Mouse (Mus musculus): ENCODE data around the gene Sgip1. TPM values are rescaled to one million over a fixed set of nuclear protein-coding genes. Genes with fewer than 3 reads are reported as not detected.

Sgip1 gene
- total and polyA plus RNA-seq, 3 experiments, result 0.92 to 5.6 TPM; not detected in 1

DNA sequence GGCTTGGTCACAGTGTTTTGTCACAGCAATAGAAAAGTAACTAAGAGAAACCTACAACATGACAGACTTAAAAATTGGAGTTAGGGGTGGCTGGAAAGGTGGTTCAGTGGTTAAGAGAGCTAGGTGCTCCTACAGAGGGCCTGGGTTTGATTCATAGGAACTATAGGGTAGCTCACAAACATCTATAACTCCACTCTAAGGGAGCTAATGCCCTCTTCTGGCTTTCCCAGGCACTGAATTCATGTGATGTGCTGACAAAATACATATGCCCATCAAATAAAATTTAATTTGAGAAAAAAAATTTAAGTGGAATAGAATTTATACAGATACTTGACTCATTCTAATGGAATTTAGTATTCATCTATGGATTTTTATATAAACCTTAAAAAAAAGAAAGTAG lies 25.6 kb upstream of the Sgip1 start:
- no peaks in the 10 kb centered on the region for H3K4me1 ChIP-seq (ENCODE audit: control insufficient read depth in 1 of 2, insufficient read depth in 2 of 2, low read length in 2 of 2)
- no peak overlapping the region for H3K9ac ChIP-seq (ENCODE audit: control insufficient read depth, low read depth, low read length, poor library complexity, severe bottlenecking)
- no peaks in the 10 kb centered on the region for H3K27me3 ChIP-seq (ENCODE audit: control insufficient read depth in 1 of 2, insufficient read depth in 2 of 2, low read length in 2 of 2)
- H3K27ac ChIP-seq (ENCODE audit: control insufficient read depth, low read depth, low read length), result no peak overlapping the region
- no peak for TF ChIP-seq ELF1 (IDR thresholded peaks at IDR 0.05; ENCODE audit: low read depth, low read length)
- TF ChIP-seq RAD21 (IDR thresholded peaks at IDR 0.05; ENCODE audit: low read depth, low read length), result peak; percentile 18
- no peaks in the 10 kb centered on the region for H3K79me2 ChIP-seq (ENCODE audit: control insufficient read depth, insufficient read depth, low read length, poor library complexity)
- no peak overlapping the region for H3K4me3 ChIP-seq (ENCODE audit: control insufficient read depth in 1 of 2, insufficient read depth in 1 of 2, low read depth in 2 of 2, low read length in 2 of 2)
- no peaks in the 10 kb centered on the region for H3K36me3 ChIP-seq (ENCODE audit: control insufficient read depth in 1 of 2, insufficient read depth in 2 of 2, low read length in 2 of 2)
- H3K9me3 ChIP-seq (replicated peaks; ENCODE audit: insufficient read depth, low read length), result no peaks in the 10 kb centered on the region
- DNase-seq (ENCODE audit: low read depth, low spot score), result no peak

DNA sequence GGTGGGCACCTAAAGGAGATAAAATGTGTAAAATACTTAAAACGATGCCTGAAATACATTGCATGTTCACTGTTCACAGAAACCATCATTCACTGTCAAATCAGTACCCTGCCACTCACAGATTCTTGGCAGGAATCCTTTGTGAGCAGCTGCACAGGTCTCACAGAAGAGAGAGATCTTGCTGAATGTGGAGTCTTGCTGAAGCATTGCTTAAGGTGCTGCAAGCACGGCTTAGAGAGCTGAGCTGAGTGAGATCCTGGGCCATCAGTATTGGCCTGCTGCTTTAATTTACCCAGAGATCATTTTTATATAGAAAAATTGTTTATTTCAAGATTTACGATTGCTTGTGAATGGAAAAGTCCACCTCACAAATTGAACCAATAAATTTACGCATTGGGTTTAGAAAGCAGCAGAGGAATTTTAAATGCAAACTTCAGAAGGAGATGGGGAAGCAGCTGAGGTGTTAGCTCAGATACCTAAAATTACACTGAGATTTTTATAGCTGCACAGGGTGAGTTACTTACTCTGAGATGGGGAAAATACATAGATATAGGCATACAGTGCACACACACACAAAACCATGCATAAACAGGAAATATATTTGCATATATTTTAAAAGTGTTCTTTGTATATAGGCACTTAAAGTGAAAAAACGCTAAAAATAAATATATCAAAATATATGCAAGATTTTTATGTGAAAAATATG lies 23.8 kb upstream of the Sgip1 start:
- DNase-seq (ENCODE audit: low read depth, low spot score), result no peak
- Histone ChIP-seq H3K9ac (ENCODE audit: control insufficient read depth, low read depth, low read length, poor library complexity, severe bottlenecking) (no peak overlapping the region), H3K9me3 (replicated peaks; ENCODE audit: insufficient read depth, low read length) (no peaks in the 10 kb centered on the region), H3K4me3 (ENCODE audit: control insufficient read depth in 1 of 2, insufficient read depth in 1 of 2, low read depth in 2 of 2, low read length in 2 of 2) (no peak overlapping the region), H3K27me3 (ENCODE audit: control insufficient read depth in 1 of 2, insufficient read depth in 2 of 2, low read length in 2 of 2) (no peaks in the 10 kb centered on the region; a peak in 1 of 4 replicates), H3K4me1 (ENCODE audit: control insufficient read depth in 1 of 2, insufficient read depth in 2 of 2, low read length in 2 of 2) (no peaks in the 10 kb centered on the region), H3K79me2 (ENCODE audit: control insufficient read depth, insufficient read depth, low read length, poor library complexity) (no peaks in the 10 kb centered on the region), H3K36me3 (ENCODE audit: control insufficient read depth in 1 of 2, insufficient read depth in 2 of 2, low read length in 2 of 2) (no peaks in the 10 kb centered on the region), H3K27ac (ENCODE audit: control insufficient read depth, low read depth, low read length) (no peak overlapping the region)
- TF ChIP-seq HCFC1 (IDR thresholded peaks at IDR 0.05; ENCODE audit: low read depth, low read length), result no peak
- no peak for TF ChIP-seq NELFE (IDR thresholded peaks at IDR 0.05; ENCODE audit: low read depth, low read length)
- no peak for TF ChIP-seq NRF1 (IDR thresholded peaks at IDR 0.05; ENCODE audit: insufficient read depth, low read depth, low read length, poor library complexity, severe bottlenecking)
- no peak for TF ChIP-seq POLR2AphosphoS5 (IDR thresholded peaks at IDR 0.05; ENCODE audit: borderline replicate concordance, low read depth, low read length)
- no peak for TF ChIP-seq ZMIZ1 (IDR thresholded peaks at IDR 0.05; ENCODE audit: low read depth, low read length)
- no peak for TF ChIP-seq MAX (IDR thresholded peaks at IDR 0.05; ENCODE audit: low read length)
- no peak for TF ChIP-seq MEF2A (IDR thresholded peaks at IDR 0.05; ENCODE audit: extremely low read depth, insufficient replicate concordance, low read depth, low read length, poor library complexity, severe bottlenecking)
- no peak for TF ChIP-seq GABPA (IDR thresholded peaks at IDR 0.05; ENCODE audit: low read depth, low read length)

DNA sequence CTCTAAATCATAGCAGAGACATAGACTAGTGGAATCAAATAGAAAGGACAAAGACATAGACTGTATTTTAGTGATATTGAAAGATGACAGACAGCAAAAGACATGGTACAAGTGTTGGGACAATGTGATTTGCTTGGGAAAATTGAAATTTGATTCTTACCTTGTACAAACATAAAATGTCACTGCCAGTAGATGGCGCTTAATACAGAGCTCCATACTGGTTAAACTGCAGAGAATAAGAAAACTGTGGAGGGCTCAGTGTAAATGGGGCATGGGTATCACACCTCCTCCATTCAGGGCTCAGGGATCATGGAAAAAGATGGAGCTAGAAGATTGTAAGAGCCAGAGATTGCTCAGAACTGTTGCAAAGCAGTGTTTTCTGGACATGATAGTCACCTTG lies 21.6 kb upstream of the Sgip1 start:
- TF ChIP-seq EP300 (IDR thresholded peaks at IDR 0.05; ENCODE audit: low read depth in 1 of 2, low read length in 2 of 2) (no peak), CTCF (IDR thresholded peaks at IDR 0.05 in 2 of 3, conservative IDR thresholded peaks at IDR 0.05 in 1 of 3; ENCODE audit: control insufficient read depth in 1 of 3, insufficient read depth in 1 of 3, low read depth in 2 of 3, low read length in 3 of 3, poor library complexity in 1 of 3, severe bottlenecking in 1 of 3) (peak in 2 of 3 experiments; percentile 20 to 55; a peak in 3 of 6 replicates), ZKSCAN1 (IDR thresholded peaks at IDR 0.05; ENCODE audit: low read depth, low read length) (no peak), USF2 (IDR thresholded peaks at IDR 0.05; ENCODE audit: borderline replicate concordance in 1 of 2, insufficient read depth in 1 of 2, low read depth in 1 of 2, low read length in 2 of 2) (no peak), MAZ (IDR thresholded peaks at IDR 0.05; ENCODE audit: low read depth, low read length) (no peak), SMC3 (IDR thresholded peaks at IDR 0.05; ENCODE audit: low read depth, low read length) (peak; percentile 63), RAD21 (IDR thresholded peaks at IDR 0.05; ENCODE audit: low read depth, low read length) (peak; percentile 44), MYC (IDR thresholded peaks at IDR 0.05; ENCODE audit: low read depth, low read length) (no peak), MYB (IDR thresholded peaks at IDR 0.05; ENCODE audit: low read depth, low read length) (no peak), CHD1 (IDR thresholded peaks at IDR 0.05; ENCODE audit: low read depth, low read length) (no peak), ELF1 (IDR thresholded peaks at IDR 0.05; ENCODE audit: low read depth, low read length) (no peak), ZC3H11A (IDR thresholded peaks at IDR 0.05; ENCODE audit: low read depth, low read length) (no peak), CHD2 (IDR thresholded peaks at IDR 0.05; ENCODE audit: low read length) (no peak), ZNF384 (IDR thresholded peaks at IDR 0.05; ENCODE audit: low read depth, low read length) (no peak)
- Histone ChIP-seq H3K9me3 (replicated peaks; ENCODE audit: insufficient read depth, low read length) (no peaks in the 10 kb centered on the region), H3K4me1 (ENCODE audit: control insufficient read depth in 1 of 2, insufficient read depth in 2 of 2, low read length in 2 of 2) (no peaks in the 10 kb centered on the region), H3K27ac (ENCODE audit: control insufficient read depth, low read depth, low read length) (no peak overlapping the region), H3K9ac (ENCODE audit: control insufficient read depth, low read depth, low read length, poor library complexity, severe bottlenecking) (no peak overlapping the region), H3K4me3 (ENCODE audit: control insufficient read depth in 1 of 2, insufficient read depth in 1 of 2, low read depth in 2 of 2, low read length in 2 of 2) (no peak overlapping the region), H3K36me3 (ENCODE audit: control insufficient read depth in 1 of 2, insufficient read depth in 2 of 2, low read length in 2 of 2) (no peaks in the 10 kb centered on the region), H3K27me3 (ENCODE audit: control insufficient read depth in 1 of 2, insufficient read depth in 2 of 2, low read length in 2 of 2) (no peaks in the 10 kb centered on the region; a peak in 2 of 4 replicates), H3K79me2 (ENCODE audit: control insufficient read depth, insufficient read depth, low read length, poor library complexity) (no peaks in the 10 kb centered on the region)
- peak; percentile 26 for DNase-seq (ENCODE audit: low read depth, low spot score)
